Mouse (Mus musculus): Measurements from ENCODE around the gene Adgrg6. TPM values are rescaled to one million over a fixed set of nuclear protein-coding genes. Genes with fewer than 3 reads are reported as not detected.
A peak's percentile ranks its signal among the peaks of the same experiment; 100 is the strongest.

Adgrg6 gene
- polyA plus RNA-seq (2012; rRNA removed) = 0.71 and 2.5 TPM in 2 replicates

GRCm38 (mm10) chr10:14544941-14545717 lies at the start of gene Adgrg6:
Adgrg6 (minus strand) TSS chr10:14545659.
- DNase-seq (ENCODE audit: low read depth) = peak; percentile 35
- no peak for TF ChIP-seq CTCF (IDR thresholded peaks at IDR 0.05; ENCODE audit: borderline replicate concordance, extremely low read depth, insufficient read depth, insufficient read length)
- no peak for TF ChIP-seq POLR2A (IDR thresholded peaks at IDR 0.05; ENCODE audit: borderline replicate concordance, extremely low read depth, insufficient read depth, insufficient read length, poor library complexity, severe bottlenecking)

GRCm38 (mm10) chr10:14592215-14592614 lies 46.8 kb upstream of the Adgrg6 start:
- no peak for DNase-seq (ENCODE audit: low read depth)
- TF ChIP-seq CTCF (IDR thresholded peaks at IDR 0.05; ENCODE audit: borderline replicate concordance, extremely low read depth, insufficient read depth, insufficient read length) (no peak), POLR2A (IDR thresholded peaks at IDR 0.05; ENCODE audit: borderline replicate concordance, extremely low read depth, insufficient read depth, insufficient read length, poor library complexity, severe bottlenecking) (no peak)

GRCm38 (mm10) chr10:14590816-14591215 lies 45.4 kb upstream of the Adgrg6 start:
- TF ChIP-seq CTCF (IDR thresholded peaks at IDR 0.05; ENCODE audit: borderline replicate concordance, extremely low read depth, insufficient read depth, insufficient read length) = no peak
- no peak for TF ChIP-seq POLR2A (IDR thresholded peaks at IDR 0.05; ENCODE audit: borderline replicate concordance, extremely low read depth, insufficient read depth, insufficient read length, poor library complexity, severe bottlenecking)
- DNase-seq (ENCODE audit: low read depth) = no peak

GRCm38 (mm10) chr10:14589667-14590066 lies 44.2 kb upstream of the Adgrg6 start:
- DNase-seq (ENCODE audit: low read depth) = no peak

GRCm38 (mm10) chr10:14583496-14583895 lies 38.0 kb upstream of the Adgrg6 start:
- no peak for DNase-seq (ENCODE audit: low read depth)
- TF ChIP-seq POLR2A (IDR thresholded peaks at IDR 0.05; ENCODE audit: borderline replicate concordance, extremely low read depth, insufficient read depth, insufficient read length, poor library complexity, severe bottlenecking) (no peak), CTCF (IDR thresholded peaks at IDR 0.05; ENCODE audit: borderline replicate concordance, extremely low read depth, insufficient read depth, insufficient read length) (no peak)

More at GRCm38 (mm10) chr10:14589667-14590066, 44.2 kb upstream of the Adgrg6 start:
- no peak for TF ChIP-seq POLR2A (IDR thresholded peaks at IDR 0.05; ENCODE audit: borderline replicate concordance, extremely low read depth, insufficient read depth, insufficient read length, poor library complexity, severe bottlenecking)
- no peak for TF ChIP-seq CTCF (IDR thresholded peaks at IDR 0.05; ENCODE audit: borderline replicate concordance, extremely low read depth, insufficient read depth, insufficient read length)

GRCm38 (mm10) chr10:14574255-14574654 lies 28.8 kb upstream of the Adgrg6 start:
- DNase-seq (ENCODE audit: low read depth) = no peak
- TF ChIP-seq POLR2A (IDR thresholded peaks at IDR 0.05; ENCODE audit: borderline replicate concordance, extremely low read depth, insufficient read depth, insufficient read length, poor library complexity, severe bottlenecking) = no peak
- TF ChIP-seq CTCF (IDR thresholded peaks at IDR 0.05; ENCODE audit: borderline replicate concordance, extremely low read depth, insufficient read depth, insufficient read length) = no peak

- DNase-seq (ENCODE audit: low read depth) = peak; percentile 10
- TF ChIP-seq CTCF (IDR thresholded peaks at IDR 0.05; ENCODE audit: borderline replicate concordance, extremely low read depth, insufficient read depth, insufficient read length) (no peak), POLR2A (IDR thresholded peaks at IDR 0.05; ENCODE audit: borderline replicate concordance, extremely low read depth, insufficient read depth, insufficient read length, poor library complexity, severe bottlenecking) (no peak)
Observed at GRCm38 (mm10) chr10:14571143-14571542, 25.7 kb upstream of the Adgrg6 start.

- peak; percentile 22 for DNase-seq (ENCODE audit: low read depth)
- no peak for TF ChIP-seq CTCF (IDR thresholded peaks at IDR 0.05; ENCODE audit: borderline replicate concordance, extremely low read depth, insufficient read depth, insufficient read length)
- TF ChIP-seq POLR2A (IDR thresholded peaks at IDR 0.05; ENCODE audit: borderline replicate concordance, extremely low read depth, insufficient read depth, insufficient read length, poor library complexity, severe bottlenecking) = no peak
Observed at GRCm38 (mm10) chr10:14570616-14571015, 25.2 kb upstream of the Adgrg6 start.

GRCm38 (mm10) chr10:14546111-14546551 lies 672 bp upstream of the Adgrg6 start:
- DNase-seq (ENCODE audit: low read depth) = peak; percentile 42
- TF ChIP-seq POLR2A (IDR thresholded peaks at IDR 0.05; ENCODE audit: borderline replicate concordance, extremely low read depth, insufficient read depth, insufficient read length, poor library complexity, severe bottlenecking) (no peak), CTCF (IDR thresholded peaks at IDR 0.05; ENCODE audit: borderline replicate concordance, extremely low read depth, insufficient read depth, insufficient read length) (no peak)

- peak; percentile 34 for DNase-seq (ENCODE audit: low read depth)
- no peak for TF ChIP-seq CTCF (IDR thresholded peaks at IDR 0.05; ENCODE audit: borderline replicate concordance, extremely low read depth, insufficient read depth, insufficient read length)
- no peak for TF ChIP-seq POLR2A (IDR thresholded peaks at IDR 0.05; ENCODE audit: borderline replicate concordance, extremely low read depth, insufficient read depth, insufficient read length, poor library complexity, severe bottlenecking)
Observed at GRCm38 (mm10) chr10:14544608-14544940, 885 bp downstream of the Adgrg6 start.

GRCm38 (mm10) chr10:14543511-14544067 lies 1.9 kb downstream of the Adgrg6 start:
- TF ChIP-seq POLR2A (IDR thresholded peaks at IDR 0.05; ENCODE audit: borderline replicate concordance, extremely low read depth, insufficient read depth, insufficient read length, poor library complexity, severe bottlenecking) = no peak
- no peak for TF ChIP-seq CTCF (IDR thresholded peaks at IDR 0.05; ENCODE audit: borderline replicate concordance, extremely low read depth, insufficient read depth, insufficient read length)

GRCm38 (mm10) chr10:14537102-14537501 lies 8.4 kb downstream of the Adgrg6 start:
- no peak for TF ChIP-seq CTCF (IDR thresholded peaks at IDR 0.05; ENCODE audit: borderline replicate concordance, extremely low read depth, insufficient read depth, insufficient read length)
- no peak for TF ChIP-seq POLR2A (IDR thresholded peaks at IDR 0.05; ENCODE audit: borderline replicate concordance, extremely low read depth, insufficient read depth, insufficient read length, poor library complexity, severe bottlenecking)
- DNase-seq (ENCODE audit: low read depth) = no peak

More at GRCm38 (mm10) chr10:14543511-14544067, 1.9 kb downstream of the Adgrg6 start:
- DNase-seq (ENCODE audit: low read depth) = no peak

Measured in brain, embryonic 14.5 days (tissue).